Comparison of ENCODE assay signal across 15 mouse cellular contexts in genomic region chr5:28033281-28033680, GRCm38 (mm10).
"Had no signal": no experiment of that assay in that cellular context is flagged by ENCODE, and none has a peak within 500 bp of the region (broad histone marks: within the 10 kb centered on the region; RNA-seq: fewer than 3 reads in every experiment).

No protein-coding gene starts in this region.

- H3K27me3 ChIP-seq: kidney, embryonic 15.5 days; limb, embryonic 12.5 days; limb, embryonic 15.5 days had no signal

- H3K36me3 ChIP-seq: kidney, embryonic 15.5 days; limb, embryonic 12.5 days; limb, embryonic 15.5 days; liver, embryonic 15.5 days had no signal

- H3K27ac ChIP-seq: kidney, embryonic 15.5 days; left cerebral cortex, adult 2 months; limb, embryonic 12.5 days; limb, embryonic 15.5 days; liver, embryonic 15.5 days had no signal

- DNase-seq: kidney, postnatal 10 days; kidney, postnatal 36 days; layer of hippocampus, postnatal 36 days; left cerebral cortex, postnatal 4 days; lung, adult 2 months; lung, postnatal 14 days; midbrain, embryonic 14.5 days; thymus, adult 18-20 months; thymus, postnatal 36 days had no signal

- H3K9ac ChIP-seq: kidney, embryonic 15.5 days; limb, embryonic 12.5 days; limb, embryonic 15.5 days; liver, embryonic 15.5 days had no signal

- H3K9me3 ChIP-seq: kidney, embryonic 15.5 days; limb, embryonic 12.5 days; limb, embryonic 15.5 days; liver, embryonic 15.5 days had no signal

- H3K4me3 ChIP-seq: kidney, embryonic 15.5 days; left cerebral cortex, adult 2 months; limb, embryonic 12.5 days; limb, embryonic 15.5 days; liver, embryonic 15.5 days had no signal

- H3K4me2 ChIP-seq: kidney, embryonic 15.5 days; limb, embryonic 12.5 days; limb, embryonic 15.5 days; liver, embryonic 15.5 days; midbrain, embryonic 11.5 days had no signal
